Mouse (Mus musculus) liver, postnatal 0 days (tissue): Measurements from ENCODE around the gene D5Ertd579e. TPM values are rescaled to one million over a fixed set of nuclear protein-coding genes. Genes with fewer than 3 reads are reported as not detected.

ENCODE experiments used
- ATAC-seq: fragments of 200-750 bp; cut with Nextera tagmentation; 2 replicates; pipeline ENCODE4 v1.8.0; 2017; ENCODE audit warnings: mild to moderate bottlenecking, moderate library complexity
- DNase-seq: peaks from one replicate; pipeline ENCODE4 v3.0.0-alpha.2; 2016
- H3K27ac ChIP-seq: fragments of 300-500 bp; sonication (generic); 2 replicates; pipeline ENCODE4 v1.5.1; 2014; ENCODE audit warnings: antibody characterized with exemption, moderate library complexity, mild to moderate bottlenecking, low read depth
- H3K27me3 ChIP-seq: fragments of 300-500 bp; sonication (generic); 2 replicates; pipeline ENCODE4 v1.6.1; 2014; ENCODE audit warnings: low read length, control low read depth, mixed read lengths; ENCODE audit not compliant: insufficient read depth
- H3K36me3 ChIP-seq: fragments of 300-500 bp; sonication (generic); replicated peaks from 2 replicates; pipeline ENCODE4 v1.6.1; 2014; ENCODE audit warnings: mild to moderate bottlenecking, control low read depth, low read length, moderate library complexity, mixed read lengths; ENCODE audit not compliant: insufficient read depth
- H3K4me1 ChIP-seq: fragments of 300-500 bp; sonication (generic); 2 replicates; pipeline ENCODE4 v1.6.1; 2014; ENCODE audit warnings: antibody characterized with exemption, mild to moderate bottlenecking, control low read depth; ENCODE audit not compliant: insufficient read depth
- H3K4me2 ChIP-seq: fragments of 300-500 bp; sonication (generic); 2 replicates; pipeline ENCODE4 v1.6.1; 2014; ENCODE audit warnings: low read depth, mild to moderate bottlenecking, low read length, moderate library complexity, mixed read lengths
- H3K4me3 ChIP-seq: fragments of 300-500 bp; sonication (generic); 2 replicates; pipeline ENCODE4 v1.5.1; 2014; ENCODE audit warnings: low read depth, low read length
- H3K9ac ChIP-seq: fragments of 300-500 bp; sonication (generic); replicated peaks from 2 replicates; pipeline ENCODE4 v1.6.1; 2014; ENCODE audit warnings: mild to moderate bottlenecking, moderate library complexity
- H3K9me3 ChIP-seq: fragments of 300-500 bp; sonication (generic); 2 replicates; pipeline ENCODE4 v1.6.1; 2016; ENCODE audit warnings: mild to moderate bottlenecking, control low read depth, low read length, mixed read lengths
- CTCF ChIP-seq: sonication (generic); IDR thresholded peaks from 2 replicates; pipeline ENCODE4 v1.5.1; 2016; ENCODE audit warnings: antibody characterized with exemption, low read depth
- EP300 ChIP-seq: IDR thresholded peaks from 2 replicates; pipeline ENCODE4 v1.6.1; 2016; ENCODE audit warnings: antibody characterized with exemption, low read depth, mild to moderate bottlenecking
- WGBS: fragments of 180-500 bp; shearing (Covaris S2); extraction: QIAGEN DNeasy Blood & Tissue Kit; methylation state at CpG from one replicate; pipeline ENCODE4 v1.1.7; 2014; ENCODE audit not compliant: insufficient replicate concordance; 5-methylcytosine and 5-hydroxymethylcytosine counted together
- polyA plus RNA-seq: library from polyadenylated mRNA; unstranded; fragments of >200 nt; fragmentation: Nextera tagmentation; extraction: Ambion mirVana; gene quantifications from 2 replicates; pipeline ENCODE4 v1.2.1, GENCODE M21; 2015

The D5Ertd579e gene
- polyA plus RNA-seq, 1 experiment from 2014 or later: 18.5 TPM

DNA sequence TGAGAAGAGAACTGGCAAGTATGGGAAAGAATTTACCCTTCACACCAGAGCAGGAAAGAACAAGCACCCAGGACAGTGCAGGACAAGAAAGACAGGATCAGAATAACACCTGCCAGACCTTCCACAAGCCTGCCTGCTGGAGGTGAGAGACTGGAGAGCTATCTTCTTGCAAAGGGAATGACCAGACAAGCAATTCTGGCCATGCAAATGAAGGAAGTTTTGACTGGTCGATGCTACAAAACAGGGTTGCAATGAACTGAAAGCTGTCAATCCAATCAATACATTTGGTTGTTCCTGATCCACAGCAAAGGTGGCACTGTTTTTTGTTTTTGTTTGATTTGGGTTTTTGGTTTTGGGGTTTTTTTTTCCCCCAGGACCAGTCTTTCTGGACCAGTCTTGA, 12.2 kb downstream of the D5Ertd579e start:
- Histone ChIP-seq H3K9me3 (no peaks in the 10 kb centered on the region), H3K4me2 (no peak overlapping the region), H3K9ac (no peak overlapping the region), H3K4me3 (no peak overlapping the region), H3K27ac (no peak overlapping the region), H3K4me1 (peaks cover 23% of the 10 kb centered on the region), H3K27me3 (no peaks in the 10 kb centered on the region), H3K36me3 (peaks cover 8% of the 10 kb centered on the region)
- ATAC-seq (no peak), DNase-seq (no peak)
- TF ChIP-seq CTCF: no peak
- WGBS: 70% methylated on average over 1 of the region's 1 CpGs

DNA sequence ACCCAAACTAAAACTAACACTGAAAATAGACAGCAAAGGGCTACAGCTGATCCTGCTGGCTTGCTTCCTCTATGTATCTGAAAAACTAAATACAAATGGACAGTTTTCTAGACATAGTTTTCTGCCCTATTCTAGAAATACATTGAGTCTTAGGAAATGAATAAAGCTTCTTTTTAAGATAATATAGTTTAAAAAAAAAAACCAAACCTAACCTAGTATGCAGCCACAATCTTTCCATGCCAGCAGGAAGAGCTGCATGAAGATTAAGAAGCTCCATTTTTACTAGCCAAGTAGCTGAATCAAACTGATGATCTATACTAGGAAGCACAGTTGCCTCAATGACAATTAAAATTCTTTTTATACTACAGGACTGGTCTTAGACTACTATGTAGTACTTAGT, 14.6 kb downstream of the D5Ertd579e start:
- no peak overlapping the region for H3K9ac ChIP-seq
- peaks cover 27% of the 10 kb centered on the region for H3K4me1 ChIP-seq

DNA sequence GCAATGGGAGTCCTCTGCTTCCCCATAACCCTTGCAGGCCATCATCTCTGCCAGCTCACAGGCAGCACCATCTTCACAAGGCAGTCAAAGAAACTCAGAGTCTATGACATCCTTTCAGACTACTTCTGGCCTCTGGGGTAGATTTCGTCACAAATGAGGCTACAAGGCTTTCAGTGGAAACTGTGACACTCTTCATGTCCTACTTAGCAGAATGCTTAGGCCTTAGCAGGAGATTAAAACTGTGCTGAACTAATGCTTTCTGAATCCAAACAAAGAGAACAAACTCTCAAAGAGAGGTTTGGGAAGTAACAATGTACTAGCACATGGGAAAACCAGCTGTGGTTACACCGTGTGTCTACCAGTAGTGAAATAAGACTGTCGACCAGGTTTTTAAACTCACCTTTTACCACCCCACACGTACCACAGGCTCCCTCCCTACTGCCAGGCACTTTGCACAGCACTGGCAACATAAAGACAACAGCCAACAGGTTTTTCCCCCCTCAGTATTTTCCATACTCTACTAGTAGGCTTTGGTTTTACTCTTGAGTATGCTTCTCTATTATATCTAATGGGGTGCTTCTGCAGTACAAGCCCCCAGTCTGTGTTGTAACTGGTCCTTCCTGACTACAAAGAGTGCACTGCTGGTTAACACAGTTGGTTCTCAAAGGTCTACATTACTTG, 15.8 kb downstream of the D5Ertd579e start:
- no peaks in the 10 kb centered on the region for H3K36me3 ChIP-seq
- H3K9ac ChIP-seq: no peak overlapping the region
- ATAC-seq: no peak
- H3K9me3 ChIP-seq: no peaks in the 10 kb centered on the region
- H3K4me2 ChIP-seq: no peak overlapping the region
- H3K27me3 ChIP-seq: no peaks in the 10 kb centered on the region
- no peak overlapping the region for H3K27ac ChIP-seq
- TF ChIP-seq EP300 (no peak), CTCF (no peak)
- DNase-seq: no peak
- no peak overlapping the region for H3K4me3 ChIP-seq
- H3K4me1 ChIP-seq: peaks cover 24% of the 10 kb centered on the region
- 72% methylated on average over 4 of the region's 4 CpGs for WGBS

More for the DNA sequence above, 14.6 kb downstream of the D5Ertd579e start:
- Histone ChIP-seq H3K4me3 (no peak overlapping the region), H3K27me3 (no peaks in the 10 kb centered on the region), H3K36me3 (no peaks in the 10 kb centered on the region), H3K27ac (no peak overlapping the region), H3K4me2 (no peak overlapping the region), H3K9me3 (no peaks in the 10 kb centered on the region)
- no peak for DNase-seq
- TF ChIP-seq EP300 (no peak), CTCF (no peak)
- no peak for ATAC-seq

DNA sequence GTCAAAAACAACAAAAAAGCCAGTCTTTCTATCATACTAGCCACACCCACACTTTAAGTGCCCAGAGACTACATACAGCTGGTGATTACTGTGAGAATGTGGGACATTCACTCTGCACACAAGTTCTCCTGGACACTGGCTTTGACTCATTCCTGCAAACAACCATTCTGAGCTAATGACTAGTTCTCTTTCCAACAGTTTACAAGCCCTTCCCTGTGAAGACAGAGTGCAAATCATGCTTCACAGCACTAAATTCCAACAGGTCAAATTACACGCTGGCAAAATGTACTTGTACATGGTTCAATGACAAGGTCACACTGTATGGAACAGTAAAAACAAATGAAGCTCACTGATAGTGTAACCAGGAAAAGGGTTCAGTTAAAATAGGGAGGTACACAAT, 17.0 kb downstream of the D5Ertd579e start:
- H3K36me3 ChIP-seq: no peaks in the 10 kb centered on the region
- no peak overlapping the region for H3K27ac ChIP-seq
- H3K4me2 ChIP-seq: no peak overlapping the region
- DNase-seq (no peak), ATAC-seq (no peak)
- no peaks in the 10 kb centered on the region for H3K27me3 ChIP-seq
- H3K9ac ChIP-seq: no peak overlapping the region
- H3K4me3 ChIP-seq: no peak overlapping the region
- TF ChIP-seq CTCF: no peak
- TF ChIP-seq EP300: no peak
- H3K9me3 ChIP-seq: no peaks in the 10 kb centered on the region
- peaks cover 22% of the 10 kb centered on the region for H3K4me1 ChIP-seq
- WGBS: 65% methylated on average over 1 of the region's 1 CpGs

DNA sequence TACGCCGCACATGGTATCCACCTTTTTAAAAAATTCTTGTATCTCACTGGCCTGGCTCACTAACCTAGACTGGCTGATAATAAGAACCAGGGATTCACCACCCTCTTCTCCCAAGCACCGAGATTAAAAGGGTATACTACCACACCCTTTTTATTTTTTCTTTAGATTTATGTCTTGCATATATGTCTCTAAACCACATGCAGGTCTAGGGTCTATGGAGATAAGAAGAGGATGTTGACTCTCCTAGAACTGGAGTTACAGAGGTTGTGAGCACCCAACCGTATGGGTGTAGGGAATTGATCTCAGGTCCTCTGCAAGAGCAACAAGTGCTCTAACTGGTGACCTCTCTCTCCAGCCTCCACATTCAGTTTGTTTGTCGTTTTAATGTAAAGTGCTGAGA, 17.9 kb downstream of the D5Ertd579e start:
- Histone ChIP-seq H3K27me3 (no peaks in the 10 kb centered on the region), H3K4me2 (no peak overlapping the region), H3K27ac (no peak overlapping the region), H3K4me3 (no peak overlapping the region), H3K9ac (no peak overlapping the region), H3K4me1 (peaks cover 19% of the 10 kb centered on the region), H3K9me3 (no peaks in the 10 kb centered on the region), H3K36me3 (no peaks in the 10 kb centered on the region)
- TF ChIP-seq EP300 (no peak), CTCF (no peak)
- no peak for ATAC-seq
- no peak for DNase-seq
- 64% methylated on average over 5 of the region's 5 CpGs for WGBS

DNA sequence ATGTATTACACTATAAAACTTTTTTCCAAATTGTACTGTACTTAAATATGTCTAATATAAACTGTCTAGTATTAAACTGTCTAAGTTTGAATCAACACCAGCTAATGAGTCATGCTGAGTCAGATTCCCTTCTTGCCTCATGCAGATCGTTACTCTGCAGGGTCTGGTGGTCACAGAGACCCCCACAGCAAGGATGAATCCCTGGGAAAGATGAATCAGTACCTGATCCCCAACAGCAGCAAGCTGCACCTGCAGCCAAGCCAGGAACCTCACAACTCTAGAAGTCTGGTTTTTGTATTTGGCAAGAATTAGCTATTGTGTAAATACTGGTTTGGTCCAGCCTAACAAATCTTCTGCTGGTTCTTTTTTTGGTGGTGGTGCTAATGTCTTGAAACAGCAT, 20.4 kb downstream of the D5Ertd579e start:
- Histone ChIP-seq H3K27ac (no peak overlapping the region), H3K4me3 (no peak overlapping the region), H3K4me2 (no peak overlapping the region), H3K9me3 (no peaks in the 10 kb centered on the region), H3K36me3 (peaks cover 4% of the 10 kb centered on the region), H3K4me1 (peaks cover 15% of the 10 kb centered on the region), H3K27me3 (no peaks in the 10 kb centered on the region), H3K9ac (no peak overlapping the region)
- 55% methylated on average over 1 of the region's 1 CpGs for WGBS
- DNase-seq (no peak), ATAC-seq (no peak)
- no peak for TF ChIP-seq CTCF
- TF ChIP-seq EP300: no peak
